Mouse (Mus musculus): ENCODE results near the gene Mrln.

GRCm38 (mm10) chr10:70173314-70173713, 31.1 kb upstream of the Mrln start:
- TF ChIP-seq POLR2A (IDR thresholded peaks at IDR 0.05; ENCODE audit: insufficient read depth, low read depth, low read length) (no peak), CTCF (IDR thresholded peaks at IDR 0.05) (peak; percentile 92)
